Mouse (Mus musculus): ENCODE results near the gene Kif26b. TPM values are rescaled to one million over a fixed set of nuclear protein-coding genes. Genes with fewer than 3 reads are reported as not detected.
A peak's percentile ranks its signal among the peaks of the same experiment; 100 is the strongest.

The Kif26b gene
- polyA plus RNA-seq, 1 experiment from 2014 or later = 5.3 TPM

- Histone ChIP-seq H3K4me2 (no peak overlapping the region), H3K9ac (no peak overlapping the region), H3K4me1 (no peaks in the 10 kb centered on the region), H3K27me3 (no peaks in the 10 kb centered on the region), H3K27ac (no peak overlapping the region), H3K4me3 (no peak overlapping the region), H3K36me3 (no peaks in the 10 kb centered on the region), H3K9me3 (no peaks in the 10 kb centered on the region)
- no peak for ATAC-seq (ENCODE audit: insufficient number of reproducible peaks, low FRiP score, low TSS enrichment, low read depth)
- WGBS = 58% methylated on average over 5 of the region's 7 CpGs
Observed at GRCm38 (mm10) chr1:178770626-178771362, 241.9 kb downstream of the Kif26b start.

GRCm38 (mm10) chr1:178779742-178780141, 250.8 kb downstream of the Kif26b start:
- Histone ChIP-seq H3K9ac (no peak overlapping the region), H3K4me1 (no peaks in the 10 kb centered on the region), H3K27ac (no peak overlapping the region), H3K36me3 (no peaks in the 10 kb centered on the region), H3K9me3 (no peaks in the 10 kb centered on the region), H3K4me3 (no peak overlapping the region), H3K4me2 (no peak overlapping the region), H3K27me3 (no peaks in the 10 kb centered on the region)
- WGBS = 55% methylated on average over 2 of the region's 2 CpGs
- ATAC-seq (ENCODE audit: insufficient number of reproducible peaks, low FRiP score, low TSS enrichment, low read depth) = no peak

- Histone ChIP-seq H3K27me3 (no peaks in the 10 kb centered on the region), H3K27ac (no peak overlapping the region), H3K4me1 (no peaks in the 10 kb centered on the region), H3K36me3 (no peaks in the 10 kb centered on the region), H3K4me3 (no peak overlapping the region), H3K9me3 (no peaks in the 10 kb centered on the region), H3K9ac (no peak overlapping the region), H3K4me2 (no peak overlapping the region)
- no peak for ATAC-seq (ENCODE audit: insufficient number of reproducible peaks, low FRiP score, low TSS enrichment, low read depth)
- WGBS = 86% methylated on average over 6 of the region's 6 CpGs
Observed at GRCm38 (mm10) chr1:178784043-178784442, 255.1 kb downstream of the Kif26b start.

DNA sequence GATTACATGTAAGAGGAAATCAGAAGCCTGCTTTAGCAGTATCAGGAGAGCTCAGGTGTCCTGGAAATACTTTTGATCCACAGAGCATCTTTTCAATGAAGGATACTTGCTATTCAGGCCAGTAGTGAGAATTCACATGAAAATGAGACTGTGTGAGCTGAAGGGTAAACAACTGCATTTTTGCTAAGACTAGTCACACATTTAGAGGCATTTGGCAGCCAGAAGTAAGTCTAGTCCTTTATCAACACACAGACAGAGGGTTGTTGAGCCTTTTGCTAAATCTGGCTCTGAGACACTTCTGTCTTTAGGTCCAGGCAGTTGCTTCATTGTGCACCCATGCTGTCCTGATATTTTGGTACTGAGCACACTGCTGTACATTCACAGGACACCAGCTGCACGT, 262.3 kb downstream of the Kif26b start:
- H3K4me2 ChIP-seq = no peak overlapping the region
- no peaks in the 10 kb centered on the region for H3K9me3 ChIP-seq
- H3K27ac ChIP-seq = no peak overlapping the region
- no peaks in the 10 kb centered on the region for H3K36me3 ChIP-seq
- WGBS = 48% methylated on average over 1 of the region's 1 CpGs
- H3K9ac ChIP-seq = no peak overlapping the region
- no peaks in the 10 kb centered on the region for H3K27me3 ChIP-seq
- no peak for ATAC-seq (ENCODE audit: insufficient number of reproducible peaks, low FRiP score, low TSS enrichment, low read depth)
- H3K4me1 ChIP-seq = no peaks in the 10 kb centered on the region
- H3K4me3 ChIP-seq = no peak overlapping the region

GRCm38 (mm10) chr1:178792726-178793125, 263.8 kb downstream of the Kif26b start:
- no peak overlapping the region for H3K4me2 ChIP-seq

DNA sequence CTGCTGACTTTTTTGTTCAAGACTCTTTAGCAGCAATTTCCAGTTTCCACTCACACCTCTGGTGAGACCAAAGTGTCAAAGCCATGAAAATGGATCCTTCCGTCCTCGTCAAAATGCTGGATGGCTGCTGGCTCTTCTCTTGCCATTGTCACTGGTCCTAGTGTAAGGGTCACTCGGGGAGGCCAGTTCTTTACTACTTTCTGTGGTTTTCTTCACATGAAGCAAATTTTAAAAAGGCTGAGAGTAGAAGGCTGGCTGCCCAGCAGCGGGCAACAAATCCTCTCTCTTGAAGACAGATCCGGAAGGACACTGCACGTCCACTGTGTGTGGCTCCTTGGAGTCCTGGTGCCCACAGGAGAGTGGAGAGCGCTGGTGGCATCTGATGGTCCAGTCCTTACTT, 265.9 kb downstream of the Kif26b start:
- H3K27ac ChIP-seq = no peak overlapping the region
- no peak overlapping the region for H3K4me3 ChIP-seq
- ATAC-seq (ENCODE audit: insufficient number of reproducible peaks, low FRiP score, low TSS enrichment, low read depth) = no peak
- 92% methylated on average over 7 of the region's 7 CpGs for WGBS
- H3K27me3 ChIP-seq = no peaks in the 10 kb centered on the region
- H3K4me1 ChIP-seq = peaks cover 10% of the 10 kb centered on the region
- no peaks in the 10 kb centered on the region for H3K9me3 ChIP-seq
- H3K36me3 ChIP-seq = no peaks in the 10 kb centered on the region
- no peak overlapping the region for H3K4me2 ChIP-seq
- no peak overlapping the region for H3K9ac ChIP-seq

More at GRCm38 (mm10) chr1:178792726-178793125, 263.8 kb downstream of the Kif26b start:
- Histone ChIP-seq H3K4me3 (no peak overlapping the region), H3K27ac (no peak overlapping the region), H3K9ac (no peak overlapping the region), H3K27me3 (no peaks in the 10 kb centered on the region), H3K9me3 (no peaks in the 10 kb centered on the region), H3K36me3 (no peaks in the 10 kb centered on the region), H3K4me1 (no peaks in the 10 kb centered on the region)
- 93% methylated on average over 5 of the region's 5 CpGs for WGBS
- no peak for ATAC-seq (ENCODE audit: insufficient number of reproducible peaks, low FRiP score, low TSS enrichment, low read depth)

DNA sequence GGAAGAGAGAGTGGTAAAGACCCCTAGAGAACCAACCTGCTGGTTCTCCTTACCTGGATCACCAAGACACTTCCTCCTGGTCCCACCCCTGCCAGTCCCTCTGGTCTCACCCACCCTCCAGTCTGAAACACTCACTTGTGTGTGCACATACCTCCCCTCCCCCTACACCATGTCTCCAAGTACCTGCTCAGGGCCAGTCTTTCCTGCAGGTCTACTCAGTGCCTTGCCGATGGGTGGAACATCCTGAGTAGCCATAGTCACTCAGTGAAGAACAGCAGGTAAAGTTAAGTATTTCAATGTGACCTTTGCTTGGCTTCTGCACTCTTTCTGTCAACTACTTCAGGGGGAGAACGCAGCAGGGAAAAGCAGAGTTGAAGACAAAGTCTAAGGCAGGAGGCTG, 268.5 kb downstream of the Kif26b start:
- 78% methylated on average over 2 of the region's 2 CpGs for WGBS
- H3K27ac ChIP-seq = no peak overlapping the region

DNA sequence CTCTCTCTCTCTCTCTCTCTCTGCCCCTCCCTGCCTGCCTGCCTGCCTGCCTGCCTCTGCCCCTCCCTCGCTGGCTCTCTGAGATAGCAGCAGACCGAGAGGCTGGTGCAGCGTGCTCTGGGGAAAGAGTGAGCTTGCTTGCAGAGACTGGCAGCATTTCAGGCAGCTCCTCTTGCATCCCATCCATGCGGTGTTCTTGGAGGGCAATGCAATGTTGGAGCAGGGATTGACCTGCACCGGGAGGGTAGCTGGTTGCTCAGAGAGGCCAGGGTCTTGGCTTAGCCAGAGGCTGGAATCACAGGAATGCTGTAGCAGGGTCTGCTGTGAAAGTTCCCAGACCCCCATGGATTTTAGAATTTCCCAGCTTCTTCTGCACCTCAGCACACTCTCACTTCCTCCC, 269.4 kb downstream of the Kif26b start:
- WGBS = 3% methylated on average over 5 of the region's 5 CpGs
- Histone ChIP-seq H3K9me3 (no peaks in the 10 kb centered on the region), H3K9ac (no peak overlapping the region), H3K27ac (no peak overlapping the region), H3K36me3 (no peaks in the 10 kb centered on the region), H3K4me1 (peaks cover 21% of the 10 kb centered on the region), H3K4me2 (0 out of 2 replicates have a peak overlapping the region, but pooled peaks have one; percentile 17), H3K27me3 (no peaks in the 10 kb centered on the region), H3K4me3 (no peak overlapping the region)
- ATAC-seq (ENCODE audit: insufficient number of reproducible peaks, low FRiP score, low TSS enrichment, low read depth) = no peak

More for the DNA sequence above, 268.5 kb downstream of the Kif26b start:
- Histone ChIP-seq H3K36me3 (no peaks in the 10 kb centered on the region), H3K9ac (no peak overlapping the region), H3K4me3 (no peak overlapping the region), H3K4me2 (no peak overlapping the region), H3K4me1 (peaks cover 18% of the 10 kb centered on the region), H3K27me3 (no peaks in the 10 kb centered on the region), H3K9me3 (no peaks in the 10 kb centered on the region)
- no peak for ATAC-seq (ENCODE audit: insufficient number of reproducible peaks, low FRiP score, low TSS enrichment, low read depth)

- no peak overlapping the region for H3K9ac ChIP-seq
- H3K36me3 ChIP-seq = no peaks in the 10 kb centered on the region
- H3K4me2 ChIP-seq = 0 out of 2 replicates have a peak overlapping the region, but pooled peaks have one; percentile 17
- WGBS = 61% methylated on average over 8 of the region's 8 CpGs
- H3K27ac ChIP-seq = no peak overlapping the region
- H3K4me1 ChIP-seq = peaks cover 21% of the 10 kb centered on the region
- no peaks in the 10 kb centered on the region for H3K9me3 ChIP-seq
- no peaks in the 10 kb centered on the region for H3K27me3 ChIP-seq
- H3K4me3 ChIP-seq = no peak overlapping the region
- ATAC-seq (ENCODE audit: insufficient number of reproducible peaks, low FRiP score, low TSS enrichment, low read depth) = no peak
Observed at GRCm38 (mm10) chr1:178798886-178799285, 270.0 kb downstream of the Kif26b start.

DNA sequence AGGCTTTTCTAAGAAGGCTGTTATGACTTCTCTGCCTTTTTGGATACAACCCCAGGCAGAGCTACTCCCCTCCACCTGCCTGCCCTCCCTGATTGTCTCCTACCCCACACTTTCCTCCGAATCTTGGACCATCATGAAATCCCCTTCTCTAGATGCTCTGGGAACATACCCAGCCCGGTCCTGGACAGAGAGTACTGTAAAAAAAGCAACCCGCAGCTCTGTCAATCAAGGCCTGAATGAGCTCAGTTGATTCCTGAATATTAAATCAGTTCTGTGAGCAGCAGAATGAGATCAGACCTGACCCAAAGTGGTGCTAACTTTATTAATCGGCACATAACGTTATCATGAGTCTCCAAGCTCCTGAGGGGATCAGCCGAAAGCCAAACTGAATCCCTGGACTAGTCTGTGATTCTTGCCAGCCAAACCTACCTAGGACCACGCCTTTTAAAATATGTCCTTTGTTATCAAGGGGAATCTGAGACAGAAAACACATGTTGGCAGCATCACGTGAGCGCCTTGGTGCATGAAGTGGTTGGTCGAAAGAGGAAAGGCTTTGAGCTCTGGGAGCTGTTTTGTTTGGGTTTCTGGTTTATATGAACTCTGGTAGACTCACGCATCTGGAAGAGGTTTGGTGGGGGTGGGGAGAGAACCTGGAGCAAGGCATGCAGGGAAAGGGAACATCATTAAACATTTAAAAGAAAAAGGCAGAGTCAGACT, 271.1 kb downstream of the Kif26b start:
- Histone ChIP-seq H3K36me3 (no peaks in the 10 kb centered on the region), H3K27me3 (no peaks in the 10 kb centered on the region), H3K4me3 (no peak overlapping the region), H3K9ac (no peak overlapping the region), H3K27ac (peak overlapping the region; percentile 44), H3K4me2 (peak overlapping the region; percentile 26; the same call in 1 of the 2 replicates), H3K4me1 (peaks cover 21% of the 10 kb centered on the region), H3K9me3 (no peaks in the 10 kb centered on the region)
- peak; percentile 61; the same call in 1 of the 2 replicates for ATAC-seq (ENCODE audit: insufficient number of reproducible peaks, low FRiP score, low TSS enrichment, low read depth)
- WGBS = 28% methylated on average over 11 of the region's 11 CpGs

DNA sequence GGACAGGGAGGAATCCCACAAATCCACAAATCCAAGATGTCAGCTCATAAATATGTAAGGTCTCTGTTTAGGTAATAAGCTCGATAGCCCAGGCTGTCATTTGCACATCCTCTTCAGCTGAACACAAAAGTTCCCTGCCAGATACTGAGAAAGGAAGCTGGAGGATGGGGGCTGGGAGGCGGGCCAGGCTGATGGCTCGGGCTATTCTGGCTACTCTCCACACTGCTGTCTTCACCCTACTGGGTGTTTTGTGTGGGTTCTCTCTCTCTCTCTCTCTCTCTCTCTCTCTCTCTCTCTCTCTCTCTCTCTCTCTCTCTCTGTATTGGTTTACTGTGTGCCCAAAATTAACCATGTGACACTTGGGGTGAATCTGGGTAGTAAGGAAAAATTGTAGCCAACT, 274.2 kb downstream of the Kif26b start:
- H3K4me1 ChIP-seq = peaks cover 21% of the 10 kb centered on the region
- no peak overlapping the region for H3K4me3 ChIP-seq
- ATAC-seq (ENCODE audit: insufficient number of reproducible peaks, low FRiP score, low TSS enrichment, low read depth) = no peak
- 56% methylated on average over 3 of the region's 3 CpGs for WGBS
- no peak overlapping the region for H3K27ac ChIP-seq
- H3K9me3 ChIP-seq = no peaks in the 10 kb centered on the region
- no peaks in the 10 kb centered on the region for H3K36me3 ChIP-seq
- H3K4me2 ChIP-seq = no peak overlapping the region
- H3K27me3 ChIP-seq = no peaks in the 10 kb centered on the region
- H3K9ac ChIP-seq = no peak overlapping the region

DNA sequence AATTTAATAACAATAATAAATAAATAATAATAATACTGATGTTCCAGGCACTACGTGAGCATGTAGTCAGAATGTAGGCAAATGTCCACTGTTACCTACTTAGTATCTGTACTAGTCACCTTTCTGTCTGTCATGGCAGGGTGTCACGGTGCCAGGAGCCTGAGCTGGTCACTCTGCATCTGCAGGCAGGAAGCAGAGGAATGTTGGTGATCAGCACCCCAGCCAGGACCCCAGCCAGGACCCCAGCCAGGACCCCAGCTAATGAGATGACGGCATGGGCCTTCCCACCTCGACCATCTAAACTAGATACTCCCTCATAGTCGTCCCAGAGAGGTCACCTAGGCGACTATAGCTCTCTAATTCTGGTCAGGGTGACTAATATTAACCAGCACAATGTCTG, 288.6 kb downstream of the Kif26b start:
- Histone ChIP-seq H3K4me2 (no peak overlapping the region), H3K4me1 (peaks cover 11% of the 10 kb centered on the region), H3K27ac (no peak overlapping the region), H3K27me3 (no peaks in the 10 kb centered on the region), H3K9me3 (no peaks in the 10 kb centered on the region), H3K4me3 (no peak overlapping the region), H3K36me3 (no peaks in the 10 kb centered on the region), H3K9ac (no peak overlapping the region)
- ATAC-seq (ENCODE audit: insufficient number of reproducible peaks, low FRiP score, low TSS enrichment, low read depth) = no peak
- WGBS = 65% methylated on average over 6 of the region's 6 CpGs
